Mouse (Mus musculus) embryonic fibroblast, embryonic 13.5 days (primary cell): ENCODE results near the gene Thada. TPM values are rescaled to one million over a fixed set of nuclear protein-coding genes. Genes with fewer than 3 reads are reported as not detected.
A peak's percentile ranks its signal among the peaks of the same experiment; 100 is the strongest.

Experiments
- H3K27ac ChIP-seq: 2 replicates; pipeline ENCODE4 v1.5.1; 2012; ENCODE audit warnings: low read length, control low read depth, inconsistent platforms; ENCODE audit not compliant: insufficient read depth
- H3K4me1 ChIP-seq: 2 replicates; pipeline ENCODE4 v1.6.1; 2011; ENCODE audit warnings: low read length; ENCODE audit not compliant: control insufficient read depth, insufficient read depth
- H3K4me3 ChIP-seq: 2 replicates; pipeline ENCODE4 v1.5.1; 2011; ENCODE audit warnings: mild to moderate bottlenecking, control low read depth, low read length; ENCODE audit not compliant: insufficient read depth
- CTCF ChIP-seq: IDR thresholded peaks from 2 replicates; pipeline ENCODE4 v1.5.1; 2011; ENCODE audit warnings: mild to moderate bottlenecking, control low read depth, low read length, moderate library complexity, borderline replicate concordance; ENCODE audit not compliant: insufficient read depth
- POLR2A ChIP-seq: IDR thresholded peaks from 2 replicates; pipeline ENCODE4 v1.6.1; 2011; ENCODE audit warnings: low read depth, mild to moderate bottlenecking, control low read depth, low read length, moderate library complexity
- polyA plus RNA-seq: library from polyadenylated mRNA; stranded (reverse); fragments of >200 nt; gene quantifications from 2 replicates; pipeline ENCODE4 v1.2.4, GENCODE M21; 2011; ENCODE audit warnings: low read depth; ENCODE audit not compliant: missing spikeins, insufficient read length

Thada gene
- polyA plus RNA-seq, 1 experiment, result 20.3 TPM

DNA sequence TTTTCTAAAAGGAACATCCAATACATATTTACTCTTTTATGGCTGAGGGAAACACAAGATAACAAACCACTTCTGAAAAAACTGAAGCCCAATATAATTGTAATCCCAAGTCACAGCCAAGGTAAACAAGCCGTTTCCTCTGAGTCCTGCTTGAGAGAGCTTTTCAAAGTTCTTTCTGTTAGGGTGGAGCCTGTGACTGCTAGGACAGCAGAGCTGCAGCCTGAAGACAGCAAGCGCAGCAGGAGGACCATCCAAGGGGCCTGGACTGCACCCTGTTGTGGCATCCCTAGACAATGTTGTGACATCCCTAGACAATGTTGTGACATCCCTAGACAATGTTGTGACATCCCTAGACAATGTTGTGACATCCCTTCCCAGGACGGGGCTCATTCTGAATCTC is 197.6 kb downstream of the Thada start:
- no peak overlapping the region for H3K4me3 ChIP-seq
- peaks cover 17% of the 10 kb centered on the region for H3K4me1 ChIP-seq
- peak overlapping the region; percentile 44; the same call in 1 of the 2 replicates for H3K27ac ChIP-seq
- TF ChIP-seq POLR2A (no peak), CTCF (no peak)

DNA sequence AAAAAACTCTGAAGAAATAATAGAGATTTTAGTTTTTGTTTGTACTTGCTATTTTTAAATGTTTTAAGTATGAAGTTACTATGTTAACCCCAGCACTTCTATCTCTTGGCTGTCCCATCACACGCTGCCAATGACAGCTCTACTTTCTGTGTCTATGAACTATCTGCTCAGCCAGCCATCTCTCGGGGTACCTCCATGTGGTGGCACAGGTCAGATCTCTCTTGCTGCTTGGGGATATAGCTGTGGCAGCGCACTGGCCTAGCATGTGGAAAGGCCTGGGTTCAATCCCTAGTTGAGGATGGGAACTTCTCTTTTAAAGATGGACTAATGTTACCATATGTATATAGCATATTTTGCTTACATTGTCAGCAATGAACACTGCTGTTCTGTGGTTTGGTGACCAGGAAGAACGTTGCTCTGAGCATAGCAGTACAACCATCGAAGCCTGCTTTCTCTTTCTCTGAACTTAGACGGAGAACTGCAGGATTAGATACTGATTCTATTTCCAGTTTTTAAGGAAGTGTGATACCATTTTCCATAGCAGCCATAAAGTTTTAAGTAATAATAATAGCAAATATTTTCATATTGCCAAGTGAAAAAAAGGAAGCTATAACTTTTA is 198.4 kb downstream of the Thada start:
- no peak overlapping the region for H3K4me3 ChIP-seq
- H3K27ac ChIP-seq, result no peak overlapping the region
- TF ChIP-seq CTCF, result no peak
- no peak for TF ChIP-seq POLR2A
- peaks cover 11% of the 10 kb centered on the region for H3K4me1 ChIP-seq

DNA sequence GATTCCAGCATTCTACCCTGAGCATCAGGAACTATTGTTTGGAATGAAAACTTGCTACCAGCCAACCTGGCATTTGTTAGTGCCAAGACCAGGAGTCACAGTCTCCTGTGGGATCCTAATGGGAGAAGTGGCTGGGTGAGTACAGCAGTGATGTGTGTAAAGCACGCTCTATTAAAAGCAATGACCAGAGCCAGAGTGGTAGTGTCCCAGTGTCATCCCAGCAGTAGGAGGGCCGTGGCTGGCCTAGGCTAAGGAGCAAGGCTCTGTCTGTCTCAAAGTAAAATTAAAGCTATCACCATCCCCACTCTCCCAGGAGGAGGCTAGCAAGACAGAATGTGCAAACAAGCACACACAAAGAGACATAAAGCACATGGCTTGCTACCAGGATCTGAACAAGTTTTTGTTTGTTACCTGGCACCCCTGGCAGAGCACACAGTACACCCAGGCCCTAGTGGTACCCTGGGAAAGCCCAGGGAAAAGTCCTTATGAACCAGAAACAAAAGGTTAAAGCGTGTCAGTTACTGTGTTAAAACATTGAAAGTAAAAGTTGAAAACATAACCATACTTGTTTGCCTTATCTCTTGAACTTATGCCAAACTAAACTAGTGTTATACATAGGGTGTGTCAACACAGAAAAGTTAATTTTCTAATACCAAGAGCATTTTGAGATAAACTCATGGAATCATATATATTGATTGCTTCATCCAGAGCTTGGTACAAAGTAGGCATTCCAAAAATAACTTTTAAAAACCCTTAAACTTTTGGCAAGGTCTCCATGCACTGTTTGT is 199.7 kb downstream of the Thada start:
- Histone ChIP-seq H3K27ac (no peak overlapping the region), H3K4me1 (peaks cover 7% of the 10 kb centered on the region; the same call in 1 of the 2 replicates), H3K4me3 (no peak overlapping the region)
- TF ChIP-seq CTCF, result no peak
- TF ChIP-seq POLR2A, result no peak

DNA sequence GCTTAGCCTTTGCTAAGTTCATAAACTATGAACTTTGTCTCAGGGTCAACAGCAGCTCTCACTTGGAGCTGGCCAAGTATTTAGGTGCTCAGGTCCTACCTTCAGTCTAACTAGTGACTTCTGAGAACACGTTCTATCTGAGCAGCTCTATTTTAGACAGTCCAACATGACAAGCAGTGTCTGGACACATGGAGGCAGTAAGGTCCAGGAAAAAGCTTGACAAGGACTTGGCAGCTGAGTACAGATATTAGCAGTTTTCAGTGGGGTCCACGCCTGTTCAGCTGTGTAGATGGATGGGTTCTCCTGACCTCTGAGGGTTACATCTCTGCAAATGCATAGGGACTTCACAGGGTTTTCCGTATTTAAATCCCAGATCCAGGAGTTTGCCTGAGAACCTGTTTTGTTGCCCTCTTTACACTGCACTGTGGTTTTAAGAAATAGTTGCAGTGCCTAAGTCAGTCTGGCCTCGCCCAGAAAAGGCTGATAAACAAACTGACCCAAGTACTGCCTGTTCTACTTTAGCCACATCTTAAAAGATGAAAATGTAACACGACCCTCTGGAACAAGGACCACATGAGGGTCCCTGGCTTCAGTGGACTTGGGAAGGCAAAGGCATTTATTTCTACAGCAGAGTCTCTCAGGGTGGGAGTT is 200.4 kb downstream of the Thada start:
- TF ChIP-seq POLR2A (no peak), CTCF (no peak)
- no peak overlapping the region for H3K27ac ChIP-seq
- H3K4me3 ChIP-seq, result no peak overlapping the region
- peaks cover 7% of the 10 kb centered on the region; the same call in 1 of the 2 replicates for H3K4me1 ChIP-seq

DNA sequence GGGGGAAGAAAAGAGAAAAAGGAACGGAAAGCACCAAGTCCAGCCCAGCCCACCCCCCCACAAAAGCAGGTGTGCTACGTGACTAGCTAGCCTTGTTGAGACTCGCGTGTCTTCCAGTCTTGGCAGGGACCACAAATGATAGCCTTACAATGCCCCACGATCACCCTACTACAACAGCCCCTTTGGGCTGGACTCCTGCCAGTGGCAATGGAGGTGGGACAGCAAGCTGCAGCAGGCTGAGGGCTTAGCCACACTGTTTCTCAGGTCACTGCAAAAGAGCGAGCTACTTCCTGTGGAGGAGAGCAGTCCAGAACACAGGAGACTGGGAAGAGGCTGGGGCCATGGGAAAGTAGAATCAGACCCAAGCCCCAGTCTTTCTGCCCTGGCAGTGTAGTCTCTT is 201.7 kb downstream of the Thada start:
- no peak for TF ChIP-seq POLR2A
- no peak for TF ChIP-seq CTCF
- Histone ChIP-seq H3K4me1 (peaks cover 7% of the 10 kb centered on the region; the same call in 1 of the 2 replicates), H3K27ac (no peak overlapping the region), H3K4me3 (no peak overlapping the region)

DNA sequence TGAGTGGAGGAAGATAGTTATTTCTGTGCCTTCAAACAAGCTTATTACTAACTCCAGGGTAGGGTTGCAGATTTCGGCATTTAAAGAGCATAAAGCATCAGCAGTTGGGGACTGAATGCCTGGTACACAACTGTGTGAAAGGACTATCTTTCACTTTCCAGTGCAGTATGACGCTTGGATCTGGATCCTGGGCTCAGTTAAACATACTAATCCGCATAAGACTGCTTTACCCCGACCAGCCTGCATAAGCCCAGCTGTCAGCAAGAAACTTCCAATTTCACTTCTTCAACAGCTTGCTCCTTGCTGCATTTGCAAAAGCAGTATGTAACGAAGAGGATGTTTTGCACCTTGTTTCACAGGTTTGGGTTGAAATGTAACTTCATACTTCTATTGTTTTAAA is 202.4 kb downstream of the Thada start:
- H3K4me1 ChIP-seq, result peaks cover 8% of the 10 kb centered on the region; the same call in 1 of the 2 replicates
- no peak for TF ChIP-seq POLR2A
- TF ChIP-seq CTCF, result no peak
- H3K27ac ChIP-seq, result no peak overlapping the region
- H3K4me3 ChIP-seq, result no peak overlapping the region

DNA sequence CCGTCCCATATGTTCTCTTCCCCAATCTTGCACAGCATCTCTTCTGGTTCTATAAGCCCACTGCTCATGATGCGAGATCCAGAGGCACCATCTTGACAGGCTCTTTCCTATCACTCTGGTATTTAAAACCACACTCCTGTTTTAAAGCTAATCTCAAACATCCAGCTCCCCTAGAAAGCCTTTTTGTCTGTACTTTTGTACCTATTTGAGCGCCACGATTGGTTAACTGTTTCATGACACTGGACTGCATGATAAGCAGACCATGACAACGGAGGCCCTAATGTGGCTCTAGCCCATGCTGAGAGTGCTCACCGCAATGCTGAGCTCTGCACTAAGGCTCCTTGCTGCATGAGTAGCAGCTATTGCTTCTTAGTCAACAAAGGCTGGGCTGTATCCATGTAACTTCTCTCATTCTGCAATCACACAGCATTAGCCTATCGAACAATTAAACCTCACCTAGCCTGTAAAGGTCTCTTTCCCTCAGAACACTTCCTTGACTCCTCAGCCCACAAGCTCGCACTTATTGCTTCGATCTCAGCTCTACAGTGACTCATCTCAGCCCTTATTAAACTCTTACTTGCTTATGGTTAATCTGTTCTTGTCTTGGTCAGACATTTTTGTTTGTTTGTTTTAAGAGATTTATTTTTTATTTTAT is 203.6 kb downstream of the Thada start:
- peaks cover 8% of the 10 kb centered on the region; the same call in 1 of the 2 replicates for H3K4me1 ChIP-seq
- TF ChIP-seq POLR2A (no peak), CTCF (no peak)
- H3K4me3 ChIP-seq, result no peak overlapping the region
- H3K27ac ChIP-seq, result no peak overlapping the region

DNA sequence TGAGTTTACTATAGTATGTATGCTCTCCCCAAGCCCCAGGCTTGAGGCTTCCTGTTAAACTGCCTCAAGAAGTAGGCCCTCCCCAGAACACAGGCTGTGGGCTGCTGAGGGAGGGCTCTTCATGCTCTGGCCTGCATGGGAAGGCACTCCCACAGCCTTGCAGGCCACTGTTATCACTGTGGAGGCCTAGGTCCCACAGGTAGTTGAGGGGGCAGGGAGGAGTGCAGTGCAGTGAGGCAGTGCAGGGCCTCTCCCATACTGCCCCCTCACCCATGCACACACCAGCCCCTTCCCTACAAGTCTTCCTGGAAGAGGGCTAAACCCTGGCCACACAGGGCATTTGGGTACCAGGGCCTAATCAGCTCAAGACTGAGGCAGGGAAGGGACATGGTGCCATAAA is 205.0 kb downstream of the Thada start:
- peaks cover 11% of the 10 kb centered on the region; the same call in 1 of the 2 replicates for H3K4me1 ChIP-seq
- TF ChIP-seq POLR2A, result no peak
- TF ChIP-seq CTCF, result no peak

DNA sequence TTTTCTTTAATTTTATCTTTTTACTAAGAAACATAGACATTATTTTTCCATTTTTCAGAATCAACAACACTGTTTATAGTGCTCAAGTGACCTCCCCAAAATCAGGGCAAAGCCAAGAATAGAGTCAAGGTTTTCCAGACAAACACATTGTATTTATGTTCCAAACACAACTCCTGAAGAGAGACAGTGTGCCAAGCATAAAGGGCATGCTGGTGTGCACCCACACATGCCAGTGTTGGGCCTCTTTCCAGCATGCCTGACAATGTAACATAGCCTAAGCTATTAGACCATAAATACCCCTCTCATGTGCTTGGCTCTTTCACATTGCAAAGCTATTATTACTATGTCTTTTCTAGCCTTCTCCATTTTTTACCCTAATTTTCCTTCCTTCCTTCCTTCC is 205.8 kb downstream of the Thada start:
- no peak for TF ChIP-seq POLR2A
- peaks cover 10% of the 10 kb centered on the region; the same call in 1 of the 2 replicates for H3K4me1 ChIP-seq

More for the DNA sequence above, 205.0 kb downstream of the Thada start:
- Histone ChIP-seq H3K4me3 (no peak overlapping the region), H3K27ac (no peak overlapping the region)

More for the DNA sequence above, 205.8 kb downstream of the Thada start:
- Histone ChIP-seq H3K27ac (no peak overlapping the region), H3K4me3 (no peak overlapping the region)
